Mouse (Mus musculus) liver, adult (tissue): ENCODE data around the gene Plek2.

Experiments used
- GATA4 ChIP-seq: IDR thresholded peaks from 2 replicates; pipeline ENCODE4 v1.6.1; 2014; ENCODE audit warnings: mild to moderate bottlenecking, low read length; ENCODE audit not compliant: insufficient replicate concordance

Plek2 gene

GRCm38 (mm10) chr12:78906707-78907162 lies at the start of gene Plek2:
Plek2 (minus strand) TSS chr12:78906964.
- no peak for TF ChIP-seq GATA4

- no peak for TF ChIP-seq GATA4
These were observed 49.6 kb upstream of the Plek2 start for GRCm38 (mm10) chr12:78956405-78956804.

GRCm38 (mm10) chr12:78952484-78952883 lies 45.7 kb upstream of the Plek2 start:
- TF ChIP-seq GATA4 = no peak

- no peak for TF ChIP-seq GATA4
These were observed 45.3 kb upstream of the Plek2 start for GRCm38 (mm10) chr12:78952053-78952452.

GRCm38 (mm10) chr12:78947661-78948060 lies 40.9 kb upstream of the Plek2 start:
- TF ChIP-seq GATA4 = no peak

GRCm38 (mm10) chr12:78947161-78947560 lies 40.4 kb upstream of the Plek2 start:
- TF ChIP-seq GATA4 = no peak

- TF ChIP-seq GATA4 = no peak
These were observed 36.2 kb upstream of the Plek2 start for GRCm38 (mm10) chr12:78942931-78943330.

GRCm38 (mm10) chr12:78940081-78940480 lies 33.3 kb upstream of the Plek2 start:
- TF ChIP-seq GATA4 = no peak

- TF ChIP-seq GATA4 = no peak
These were observed 32.8 kb upstream of the Plek2 start for GRCm38 (mm10) chr12:78939393-78940037.

GRCm38 (mm10) chr12:78936494-78936893 lies 29.7 kb upstream of the Plek2 start:
- no peak for TF ChIP-seq GATA4

GRCm38 (mm10) chr12:78929900-78930299 lies 23.1 kb upstream of the Plek2 start:
- no peak for TF ChIP-seq GATA4

- no peak for TF ChIP-seq GATA4
These were observed 20.5 kb upstream of the Plek2 start for GRCm38 (mm10) chr12:78927287-78927686.

GRCm38 (mm10) chr12:78923539-78924189 lies 16.9 kb upstream of the Plek2 start:
- TF ChIP-seq GATA4 = no peak

- no peak for TF ChIP-seq GATA4
These were observed 15.3 kb upstream of the Plek2 start for GRCm38 (mm10) chr12:78922058-78922457.

GRCm38 (mm10) chr12:78921421-78921820 lies 14.7 kb upstream of the Plek2 start:
- no peak for TF ChIP-seq GATA4

- no peak for TF ChIP-seq GATA4
These were observed 12.4 kb upstream of the Plek2 start for GRCm38 (mm10) chr12:78919079-78919712.
